Mouse (Mus musculus): ENCODE results near the gene Fam149a.
"Not testable (repeated sequence)": the region's sequence is repeated elsewhere in the genome, so short reads cannot be mapped to it uniquely, and the experiment has no call there.

The Fam149a gene

GRCm38 (mm10) chr8:45332685-45333409 is 49.2 kb downstream of the Fam149a start, which contains the start of gene Cyp4v3:
Cyp4v3 (minus strand) TSS chr8:45333216.
- DNase-seq (ENCODE audit: low read depth, low spot score), result peak; percentile 57

DNA sequence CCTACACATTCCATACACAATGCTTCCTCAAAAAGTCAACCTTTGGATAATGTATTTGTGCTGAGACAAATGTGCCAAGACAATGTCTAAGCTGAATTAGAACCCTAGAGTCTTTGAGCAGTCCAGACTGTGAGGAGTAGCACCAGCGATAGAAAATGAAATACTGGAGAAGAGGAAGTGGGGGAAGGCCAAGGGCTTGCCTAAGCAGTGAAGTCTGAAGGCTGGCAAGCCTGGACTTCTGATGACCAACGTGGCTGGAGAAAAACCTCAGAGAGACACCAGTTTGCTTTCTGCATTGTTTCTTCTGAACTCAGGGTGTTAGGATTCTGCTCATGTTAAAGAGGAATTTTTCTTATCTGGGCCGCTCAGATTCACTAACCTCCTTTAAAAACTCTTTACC is 51.2 kb downstream of the Fam149a start:
- DNase-seq (ENCODE audit: low read depth, low spot score), result no peak

DNA sequence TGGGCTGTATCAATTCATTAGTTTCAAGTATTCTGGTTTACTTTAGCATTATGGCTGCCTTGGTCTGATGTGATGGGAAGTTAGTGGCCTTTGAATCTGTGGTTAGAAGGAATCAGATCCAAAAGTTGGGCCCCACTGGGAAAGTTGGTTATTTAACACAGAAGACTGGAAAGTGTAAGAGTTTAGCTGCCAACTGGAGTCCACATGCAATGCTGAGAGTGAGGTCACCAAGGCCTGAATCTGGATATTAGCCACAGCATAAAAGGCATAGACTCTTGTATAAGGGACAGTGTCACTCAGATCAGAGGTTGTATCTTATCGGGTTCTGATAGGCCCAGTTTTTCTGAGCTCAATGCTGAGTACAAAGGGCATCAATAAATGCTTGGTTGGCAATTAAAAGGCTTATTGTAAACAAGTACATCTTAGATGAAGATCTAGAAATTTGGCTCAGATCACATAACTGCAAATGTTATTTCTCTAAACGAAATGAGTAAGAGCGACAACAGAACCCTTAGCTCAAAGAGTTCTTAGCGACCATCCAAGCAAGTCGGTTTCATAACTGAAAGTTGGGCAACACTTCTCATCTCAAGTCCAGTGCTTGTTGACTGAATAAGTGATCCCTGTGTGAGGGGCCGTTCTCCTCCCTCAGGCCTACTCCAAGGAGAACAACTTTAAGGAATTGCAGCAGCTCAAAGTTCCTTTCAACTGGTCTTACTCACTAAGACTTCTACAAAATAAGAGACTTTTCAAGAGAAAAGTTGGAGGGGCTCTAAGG is 52.7 kb downstream of the Fam149a start:
- no peak for DNase-seq (ENCODE audit: low read depth, low spot score)

DNA sequence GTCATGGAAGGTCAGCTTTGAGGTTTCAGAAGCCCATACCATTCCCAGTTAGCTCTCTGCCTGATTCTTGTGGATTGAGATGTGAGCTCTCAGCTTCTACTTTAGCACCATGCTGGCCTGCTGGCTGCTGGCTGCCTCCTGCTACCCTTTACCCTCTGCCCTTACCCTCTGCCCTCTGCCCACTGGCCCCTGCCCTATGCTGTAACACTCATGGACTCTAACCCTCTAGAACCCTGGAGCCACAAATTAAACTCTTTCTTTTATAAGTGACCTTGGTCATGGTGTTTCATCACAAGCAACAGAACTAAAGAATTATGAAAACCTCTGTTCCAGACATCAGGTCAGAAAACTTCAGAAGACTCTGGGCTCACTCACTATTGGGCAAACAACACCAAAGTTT is 55.0 kb downstream of the Fam149a start:
- not testable (repeated sequence) for DNase-seq (ENCODE audit: low read depth, low spot score)

GRCm38 (mm10) chr8:45324151-45324550 is 57.9 kb downstream of the Fam149a start:
- no peak for DNase-seq (ENCODE audit: low read depth, low spot score)

DNA sequence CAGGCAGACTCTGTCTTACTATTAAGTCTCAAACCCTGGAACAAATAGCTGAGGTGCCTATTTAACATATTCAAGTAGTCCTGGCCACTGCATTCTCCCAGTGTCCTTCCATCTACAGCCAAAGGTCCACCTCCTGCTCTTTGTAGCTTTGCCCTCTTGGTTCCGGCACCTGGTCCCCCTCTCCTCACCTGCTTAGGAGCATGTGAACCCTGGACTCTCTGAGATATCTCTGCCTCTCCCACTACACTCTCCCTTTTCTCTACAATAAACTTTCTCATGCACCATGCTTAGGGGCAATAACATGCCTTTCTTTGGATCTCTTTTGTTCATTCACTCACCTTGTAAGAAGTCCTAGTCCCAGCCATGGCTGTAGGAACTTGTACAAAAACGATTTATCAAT is 60.7 kb downstream of the Fam149a start:
- no peak for DNase-seq (ENCODE audit: low read depth, low spot score)

DNA sequence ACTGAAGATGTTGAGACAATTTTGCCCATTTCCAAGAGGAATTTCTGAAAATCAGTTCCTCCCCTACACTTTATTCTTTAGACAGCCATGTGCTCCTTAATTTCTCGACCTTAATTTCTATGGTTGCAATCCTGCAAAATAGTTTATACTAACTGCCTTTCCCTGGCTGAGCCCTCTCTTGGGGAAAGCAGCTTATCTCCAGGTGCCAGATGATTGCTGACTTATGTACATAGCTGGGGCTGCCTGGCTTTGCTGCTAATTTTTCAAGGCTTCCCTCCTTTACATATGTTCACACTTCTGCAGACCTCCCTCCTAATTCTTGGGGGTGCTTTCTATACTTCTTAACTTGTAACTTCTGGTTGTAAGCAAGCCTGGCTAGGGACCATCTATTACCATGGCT is 61.2 kb downstream of the Fam149a start:
- no peak for DNase-seq (ENCODE audit: low read depth, low spot score)

GRCm38 (mm10) chr8:45310967-45311366 is 71.1 kb downstream of the Fam149a start:
- DNase-seq (ENCODE audit: low read depth, low spot score), result no peak

DNA sequence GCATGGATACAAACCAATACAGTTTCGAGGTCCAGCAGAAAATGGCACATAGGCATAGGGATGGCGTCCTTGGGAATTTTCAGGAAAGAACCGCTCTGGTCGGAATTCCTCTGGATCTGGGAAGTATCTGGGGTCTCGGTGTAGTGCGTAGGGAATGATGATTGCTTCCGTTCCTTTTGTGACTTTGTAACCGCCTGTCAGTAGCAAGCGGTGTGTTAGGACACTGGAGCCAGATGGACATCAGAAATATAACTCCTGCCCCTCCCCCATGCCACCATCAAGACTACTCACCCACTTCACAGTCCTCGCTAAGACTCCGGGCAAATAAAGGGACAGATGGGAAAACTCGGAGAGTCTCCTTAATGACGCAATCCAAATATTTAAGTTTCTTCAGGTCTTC is 73.7 kb downstream of the Fam149a start, which contains the start of gene Gm45753:
Gm45753 (minus strand) TSS at position 101 of the 400 bp plus-strand sequence.
- no peak for DNase-seq (ENCODE audit: low read depth, low spot score)

DNA sequence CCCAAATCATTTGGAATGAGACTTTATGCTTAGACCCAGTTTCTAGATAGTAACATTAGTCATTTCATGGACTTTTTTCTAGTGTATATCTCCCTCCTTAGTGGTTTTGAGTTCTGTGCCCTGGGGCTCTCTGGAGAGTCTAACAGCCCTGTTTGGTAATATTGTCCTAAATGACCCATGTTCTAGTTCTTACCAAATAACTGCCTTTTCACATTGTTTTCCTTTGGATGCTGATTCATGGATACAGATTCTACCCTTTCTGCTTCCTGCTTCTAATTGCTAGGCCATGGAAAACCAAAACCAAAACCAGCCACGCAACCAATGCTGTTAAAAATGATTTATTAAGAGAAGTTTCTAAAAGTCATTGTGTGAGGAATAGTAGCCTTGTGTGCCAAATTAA is 76.6 kb downstream of the Fam149a start:
- DNase-seq (ENCODE audit: low read depth, low spot score), result no peak

GRCm38 (mm10) chr8:45304354-45304753 is 77.7 kb downstream of the Fam149a start:
- DNase-seq (ENCODE audit: low read depth, low spot score), result no peak

GRCm38 (mm10) chr8:45302390-45302789 is 79.7 kb downstream of the Fam149a start:
- no peak for DNase-seq (ENCODE audit: low read depth, low spot score)

DNA sequence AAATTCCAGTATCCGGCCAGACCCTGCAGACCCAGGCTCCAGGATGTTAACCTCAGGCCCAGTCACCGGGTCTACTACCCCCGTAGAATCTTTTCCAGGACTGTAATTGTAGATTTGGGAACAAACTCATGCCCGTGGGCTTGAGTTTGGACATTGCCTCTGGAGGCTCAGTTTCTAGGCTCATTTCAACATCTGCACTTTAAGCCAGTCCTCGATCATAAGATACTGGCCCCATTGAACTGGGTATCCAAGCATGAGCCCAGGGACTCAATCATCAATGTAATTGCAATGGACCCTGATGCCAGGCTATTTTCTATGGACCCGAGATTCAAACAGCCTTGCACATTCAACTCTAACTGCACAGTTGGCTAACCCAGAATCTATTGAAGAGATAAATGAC is 86.8 kb downstream of the Fam149a start:
- DNase-seq (ENCODE audit: low read depth, low spot score), result no peak

GRCm38 (mm10) chr8:45294687-45295086 is 87.4 kb downstream of the Fam149a start, which contains the start of gene Klkb1:
Klkb1 (minus strand) TSS chr8:45294859.
- DNase-seq (ENCODE audit: low read depth, low spot score), result no peak

DNA sequence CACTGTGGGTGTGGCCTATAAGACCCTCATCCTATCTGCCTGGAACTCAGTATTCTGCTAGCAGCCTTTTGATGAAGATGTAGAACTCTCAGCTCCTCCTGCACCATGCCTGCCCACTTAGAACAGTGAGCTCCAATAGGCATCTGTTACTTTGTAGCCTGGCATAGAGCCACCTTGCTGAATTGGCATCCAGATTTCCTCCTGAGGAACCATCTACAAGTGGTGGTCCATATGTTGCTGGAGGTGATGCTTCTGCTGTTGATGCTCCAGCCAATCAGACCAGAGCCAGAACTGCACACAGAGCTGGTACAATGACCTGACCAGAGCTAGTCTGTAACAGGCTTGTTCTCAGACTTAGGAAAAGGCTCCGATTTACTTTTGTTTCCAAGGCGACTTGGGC is 90.3 kb downstream of the Fam149a start:
- no peak for DNase-seq (ENCODE audit: low read depth, low spot score)
